Mouse (Mus musculus) embryo, embryonic 11 days (tissue): ENCODE measurements at regions not wholly inside any gene's neighbourhood (a gene's known extent, or its start where the extent isn't known, plus 50 kb on each side); places are given as distances from the start of the nearest gene placed in this dataset.

Experiments
- DNase-seq: peaks from one replicate; pipeline ENCODE4 v3.0.0-alpha.2; 2015

GRCm38 (mm10) chr12:26621135-26621932, 152.3 kb downstream of the Cmpk2 start:
- no peak for DNase-seq

GRCm38 (mm10) chr12:26620501-26621134, 151.6 kb downstream of the Cmpk2 start:
- no peak for DNase-seq

- no peak for DNase-seq
Observed at GRCm38 (mm10) chr12:26617969-26618368, 149.0 kb downstream of the Cmpk2 start.

GRCm38 (mm10) chr12:26613086-26613705, 144.2 kb downstream of the Cmpk2 start:
- DNase-seq: no peak

- DNase-seq: peak; percentile 34
Observed at GRCm38 (mm10) chr12:26610079-26610478, 141.1 kb downstream of the Cmpk2 start.

GRCm38 (mm10) chr12:26598501-26598900, 129.5 kb downstream of the Cmpk2 start:
- no peak for DNase-seq

GRCm38 (mm10) chr12:26592125-26592524, 123.1 kb downstream of the Cmpk2 start:
- DNase-seq: peak; percentile 14

- no peak for DNase-seq
Observed at GRCm38 (mm10) chr12:26589091-26589490, 120.1 kb downstream of the Cmpk2 start.

- no peak for DNase-seq
Observed at GRCm38 (mm10) chr12:26577438-26577837, 108.4 kb downstream of the Cmpk2 start.

- no peak for DNase-seq
Observed at GRCm38 (mm10) chr12:26571602-26572001, 102.6 kb downstream of the Cmpk2 start.

- no peak for DNase-seq
Observed at GRCm38 (mm10) chr12:26567435-26567834, 98.4 kb downstream of the Cmpk2 start.

GRCm38 (mm10) chr12:26562858-26563257, 93.9 kb downstream of the Cmpk2 start:
- DNase-seq: no peak

- DNase-seq: no peak
Observed at GRCm38 (mm10) chr12:26559560-26559959, 90.6 kb downstream of the Cmpk2 start.

GRCm38 (mm10) chr12:26557411-26557810, 88.4 kb downstream of the Cmpk2 start:
- DNase-seq: no peak

- DNase-seq: no peak
Observed at GRCm38 (mm10) chr12:26551168-26551926, 82.3 kb downstream of the Cmpk2 start.

GRCm38 (mm10) chr12:26547466-26547865, 78.5 kb downstream of the Cmpk2 start:
- DNase-seq: no peak

GRCm38 (mm10) chr12:26546361-26546760, 77.4 kb downstream of the Cmpk2 start:
- no peak for DNase-seq

GRCm38 (mm10) chr12:26543463-26543862, 74.5 kb downstream of the Cmpk2 start:
- no peak for DNase-seq

- DNase-seq: no peak
Observed at GRCm38 (mm10) chr12:26542451-26542850, 73.4 kb downstream of the Cmpk2 start.

- peak; percentile 67 for DNase-seq
Observed at GRCm38 (mm10) chr12:26535261-26535890, 66.4 kb downstream of the Cmpk2 start.

GRCm38 (mm10) chr12:26534229-26535105, 65.5 kb downstream of the Cmpk2 start:
- DNase-seq: peak; percentile 81
